Mouse (Mus musculus) liver, adult 2 months (tissue): Measurements from ENCODE around the gene Zkscan14. TPM values are rescaled to one million over a fixed set of nuclear protein-coding genes. Genes with fewer than 3 reads are reported as not detected.

Experiments
- DNase-seq: peaks from one replicate; pipeline ENCODE4 v3.0.0-alpha.2; 2011; ENCODE audit warnings: low read depth, low spot score; ENCODE audit errors: extremely low read depth
- H3K27ac ChIP-seq: fragments of 200-500 bp; replicated peaks from 2 replicates; pipeline ENCODE4 v1.5.1; 2012; ENCODE audit warnings: low read depth, mild to moderate bottlenecking, control low read depth, inconsistent platforms, low read length; ENCODE audit not compliant: insufficient read depth
- H3K27me3 ChIP-seq: fragments of 200-500 bp; 2 replicates; pipeline ENCODE4 v1.6.1; 2012; ENCODE audit warnings: mild to moderate bottlenecking, moderate library complexity, low read length, inconsistent platforms; ENCODE audit not compliant: control insufficient read depth, insufficient read depth
- H3K36me3 ChIP-seq: fragments of 200-500 bp; 2 replicates; pipeline ENCODE4 v1.6.1; 2012; ENCODE audit warnings: low read length, inconsistent platforms; ENCODE audit not compliant: control insufficient read depth, insufficient read depth
- H3K4me1 ChIP-seq: fragments of 200-500 bp; 2 replicates; pipeline ENCODE4 v1.6.1; 2011; ENCODE audit warnings: low read length; ENCODE audit not compliant: control insufficient read depth, insufficient read depth
- H3K4me3 ChIP-seq: fragments of 200-500 bp; 2 replicates; pipeline ENCODE4 v1.5.1; 2011; ENCODE audit warnings: low read depth, mild to moderate bottlenecking, control low read depth, low read length, moderate library complexity; ENCODE audit not compliant: insufficient read depth
- H3K79me2 ChIP-seq: fragments of 200-500 bp; 2 replicates; pipeline ENCODE4 v1.6.1; 2012; ENCODE audit warnings: inconsistent platforms, mild to moderate bottlenecking, low read length, moderate library complexity; ENCODE audit not compliant: control insufficient read depth, insufficient read depth
- H3K9ac ChIP-seq: fragments of 200-500 bp; 2 replicates; pipeline ENCODE4 v1.6.1; 2012; ENCODE audit warnings: low read depth, mild to moderate bottlenecking, control low read depth, inconsistent platforms, low read length
- CTCF ChIP-seq: fragments of 200-500 bp; IDR thresholded peaks from 2 replicates; pipeline ENCODE4 v1.5.1; 2011; ENCODE audit warnings: low read depth, low read length, control low read depth
- POLR2A ChIP-seq: fragments of 200-500 bp; IDR thresholded peaks from 2 replicates; pipeline ENCODE4 v1.6.1; 2011; ENCODE audit warnings: low read length, control low read depth; ENCODE audit not compliant: insufficient read depth; ENCODE audit errors: extremely low read depth
- WGBS: fragments of 180-500 bp; shearing (Covaris S2); methylation state at CpG from one replicate; pipeline ENCODE4 v1.1.7; 2018; 5-methylcytosine and 5-hydroxymethylcytosine counted together
- polyA plus RNA-seq: library from polyadenylated mRNA; depleted of rRNA; stranded (reverse); fragments of >200 nt; gene quantifications from 2 replicates; pipeline ENCODE4 v1.2.3, GENCODE M21; 2012
- total RNA-seq: library from RNA; depleted of rRNA; stranded (reverse); fragments of >200 nt; gene quantifications from 2 replicates; pipeline ENCODE4 v1.2.3, GENCODE M21; 2014

Gene Zkscan14
- total and polyA plus RNA-seq, 2 experiments = 1.8 to 8.5 TPM

GRCm38 (mm10) chr5:145185244-145185643, 16.4 kb downstream of the Zkscan14 start:
- Histone ChIP-seq H3K79me2 (peaks cover 16% of the 10 kb centered on the region; the same call in 1 of the 2 replicates), H3K4me1 (peaks cover 20% of the 10 kb centered on the region), H3K9ac (no peak overlapping the region), H3K4me3 (no peak overlapping the region), H3K27ac (no peak overlapping the region), H3K27me3 (no peaks in the 10 kb centered on the region), H3K36me3 (peaks cover 32% of the 10 kb centered on the region)
- TF ChIP-seq CTCF = no peak
- no peak for TF ChIP-seq POLR2A
- no peak for DNase-seq
- WGBS = 94% methylated on average over 2 of the region's 2 CpGs

GRCm38 (mm10) chr5:145178461-145178980, 23.1 kb downstream of the Zkscan14 start:
- TF ChIP-seq CTCF = no peak
- no peak for TF ChIP-seq POLR2A
- Histone ChIP-seq H3K79me2 (no peaks in the 10 kb centered on the region), H3K27ac (peak overlapping the region; percentile 57), H3K36me3 (peaks cover 24% of the 10 kb centered on the region; the same call in 1 of the 2 replicates), H3K4me3 (peak overlapping the region; percentile 59), H3K4me1 (no peaks in the 10 kb centered on the region), H3K27me3 (no peaks in the 10 kb centered on the region), H3K9ac (peak overlapping the region; percentile 41; the same call in 1 of the 2 replicates)
- DNase-seq = peak; percentile 82
- 40% methylated on average over 18 of the region's 18 CpGs for WGBS

GRCm38 (mm10) chr5:145167306-145167661, 34.4 kb downstream of the Zkscan14 start:
- H3K36me3 ChIP-seq = no peaks in the 10 kb centered on the region; the same call in 1 of the 2 replicates
- H3K4me3 ChIP-seq = peak overlapping the region; percentile 74

GRCm38 (mm10) chr5:145166536-145167305, 34.9 kb downstream of the Zkscan14 start, which contains the start of the genes Ptcd1 and Cpsf4:
TSS of gene Ptcd1 (minus strand) at chr5:145167108.
TSS of gene Cpsf4 (plus strand) at chr5:145167213.
- no peaks in the 10 kb centered on the region; the same call in 1 of the 2 replicates for H3K36me3 ChIP-seq
- H3K27me3 ChIP-seq = no peaks in the 10 kb centered on the region
- TF ChIP-seq POLR2A (peak; percentile 53; the same call in 1 of the 2 replicates), CTCF (no peak)
- peaks cover 7% of the 10 kb centered on the region for H3K4me1 ChIP-seq
- DNase-seq = peak; percentile 92
- peak within 1 kb of the TSS; percentile 70 for H3K27ac ChIP-seq
- H3K9ac ChIP-seq = peak within 1 kb of the TSS; percentile 83
- H3K79me2 ChIP-seq = peaks cover 14% of the 10 kb centered on the region; the same call in 1 of the 2 replicates
- WGBS = under 1% methylated on average over 51 of the region's 51 CpGs
- peak within 1 kb of the TSS; percentile 74 for H3K4me3 ChIP-seq

More at GRCm38 (mm10) chr5:145167306-145167661, 34.4 kb downstream of the Zkscan14 start:
- DNase-seq = no peak
- Histone ChIP-seq H3K79me2 (peaks cover 17% of the 10 kb centered on the region; the same call in 1 of the 2 replicates), H3K4me1 (peaks cover 7% of the 10 kb centered on the region), H3K27ac (peak overlapping the region; percentile 20), H3K9ac (peak overlapping the region; percentile 83), H3K27me3 (no peaks in the 10 kb centered on the region)
- TF ChIP-seq POLR2A = no peak
- no peak for TF ChIP-seq CTCF
- WGBS = 0% methylated on average over 28 of the region's 28 CpGs

GRCm38 (mm10) chr5:145165184-145165583, 36.5 kb downstream of the Zkscan14 start:
- peak overlapping the region; percentile 31; the same call in 1 of the 2 replicates for H3K9ac ChIP-seq
- peaks cover 7% of the 10 kb centered on the region for H3K4me1 ChIP-seq
- no peaks in the 10 kb centered on the region for H3K27me3 ChIP-seq
- DNase-seq = no peak
- no peak overlapping the region for H3K4me3 ChIP-seq
- no peak overlapping the region for H3K27ac ChIP-seq
- H3K36me3 ChIP-seq = peaks cover 1% of the 10 kb centered on the region; the same call in 1 of the 2 replicates
- 89% methylated on average over 15 of the region's 15 CpGs for WGBS
- peaks cover 14% of the 10 kb centered on the region; the same call in 1 of the 2 replicates for H3K79me2 ChIP-seq
- TF ChIP-seq CTCF (no peak), POLR2A (no peak)
